Mouse (Mus musculus) cerebellum, postnatal 10 days (tissue): ENCODE data around the gene Hoxc6.

Experiments
- DNase-seq, 2 experiments: peaks; one replicate each; pipeline ENCODE4 v3.0.0; 2021; ENCODE audit warnings: mixed read lengths in 2 of 2

Hoxc6 gene

GRCm38 (mm10) chr15:103051670-103052069 lies 53.6 kb downstream of the Hoxc6 start:
- DNase-seq: no peak

GRCm38 (mm10) chr15:103053210-103053609 lies 55.2 kb downstream of the Hoxc6 start:
- DNase-seq: no peak

GRCm38 (mm10) chr15:103056396-103056795 lies 58.3 kb downstream of the Hoxc6 start:
- peak in 1 of 2 experiments; percentile 6 for DNase-seq

GRCm38 (mm10) chr15:103058715-103059114 lies 60.7 kb downstream of the Hoxc6 start:
- peak in 1 of 2 experiments; percentile 7 for DNase-seq

- DNase-seq: peak; percentile 12 to 26
Measured at GRCm38 (mm10) chr15:103059393-103059992, 61.4 kb downstream of the Hoxc6 start.

- peak in 1 of 2 experiments; percentile 26 for DNase-seq
Measured at GRCm38 (mm10) chr15:103060021-103060340, 61.9 kb downstream of the Hoxc6 start.

- DNase-seq: peak; percentile 17 to 22
Measured at GRCm38 (mm10) chr15:103060341-103061130, 62.5 kb downstream of the Hoxc6 start.

- DNase-seq: peak in 1 of 2 experiments; percentile 11
Measured at GRCm38 (mm10) chr15:103061131-103061825, 63.2 kb downstream of the Hoxc6 start.
